ENCODE assay signal across 9 mouse cellular contexts in genomic region chr9:107545602-107546001, GRCm38 (mm10). TPM values are rescaled to one million over a fixed set of nuclear protein-coding genes. Genes with fewer than 3 reads are reported as not detected.
A peak's percentile ranks its signal among the peaks of the same experiment; 100 is the strongest.
DNase-seq lines count a peak whose midpoint lies in the region; ATAC-seq and TF ChIP-seq lines count a peak whose summit lies in the region.
"Had no signal": no experiment of that assay in that cellular context is flagged by ENCODE, and none has a peak within 500 bp of the region (broad histone marks: within the 10 kb centered on the region; RNA-seq: fewer than 3 reads in every experiment).

No protein-coding gene starts in this region.

- no peak overlapping the region for H3K4me2 ChIP-seq in forebrain, embryonic 14.5 days (ENCODE audit: low read length)
- no peak overlapping the region for H3K4me2 ChIP-seq in forebrain, embryonic 13.5 days
- H3K4me2 ChIP-seq: heart, embryonic 15.5 days had no signal

- H3K9ac ChIP-seq in forebrain, embryonic 14.5 days (ENCODE audit: low read length) = no peak overlapping the region
- H3K9ac ChIP-seq in forebrain, embryonic 13.5 days = no peak overlapping the region
- H3K9ac ChIP-seq: heart, embryonic 15.5 days had no signal

- no peak overlapping the region for H3K4me3 ChIP-seq in forebrain, embryonic 14.5 days (ENCODE audit: low read depth, low read length)
- H3K4me3 ChIP-seq in forebrain, embryonic 13.5 days = no peak overlapping the region
- no peak overlapping the region for H3K4me3 ChIP-seq in lung, adult 2 months (replicated peaks; ENCODE audit: extremely low read depth, low read depth, low read length)
- H3K4me3 ChIP-seq: heart, embryonic 15.5 days had no signal

- peaks cover 12% of the 10 kb centered on the region for H3K36me3 ChIP-seq in forebrain, embryonic 14.5 days (ENCODE audit: control insufficient read depth, insufficient read depth, low read length)
- peaks cover 21% of the 10 kb centered on the region for H3K36me3 ChIP-seq in forebrain, embryonic 13.5 days (ENCODE audit: poor library complexity, severe bottlenecking)

- peaks cover 4% of the 10 kb centered on the region; the same call in 1 of the 2 replicates for H3K27me3 ChIP-seq in forebrain, embryonic 14.5 days (replicated peaks; ENCODE audit: control insufficient read depth, insufficient read depth, low read length)
- H3K27me3 ChIP-seq in forebrain, embryonic 13.5 days = peaks cover 29% of the 10 kb centered on the region

- WGBS in forebrain, embryonic 14.5 days = 7% methylated on average over 3 of the region's 3 CpGs
- 5% methylated on average over 3 of the region's 3 CpGs for WGBS in forebrain, embryonic 13.5 days
- WGBS in lung, adult 2 months = 12% methylated on average over 3 of the region's 3 CpGs

- DNase-seq in forebrain, embryonic 14.5 days (ENCODE audit: low spot score) = peak; percentile 73
- DNase-seq in urinary bladder, postnatal 25 days (ENCODE audit: low spot score) = peak; percentile 75
- DNase-seq in urinary bladder, adult 18-20 months (ENCODE audit: low spot score in 2 of 2) = no peak
- peak; percentile 86 for DNase-seq in embryo, embryonic 10.5 days (ENCODE audit: low spot score)
- DNase-seq in kidney, postnatal 10 days = peak; percentile 86
- peak; percentile 72 for DNase-seq in lung, adult 2 months
- DNase-seq in spleen, postnatal 14 days (ENCODE audit: low spot score in 2 of 2) = peak; percentile 56 to 80

- TF ChIP-seq POLR2A in lung, adult 2 months (IDR thresholded peaks at IDR 0.05; ENCODE audit: borderline replicate concordance, extremely low read depth, low read depth, low read length) = no peak

- peaks cover 23% of the 10 kb centered on the region for H3K4me1 ChIP-seq in forebrain, embryonic 14.5 days (ENCODE audit: control insufficient read depth, insufficient read depth, low read length)
- peaks cover 47% of the 10 kb centered on the region for H3K4me1 ChIP-seq in forebrain, embryonic 13.5 days
- peaks cover 10% of the 10 kb centered on the region for H3K4me1 ChIP-seq in lung, adult 2 months (ENCODE audit: control insufficient read depth, insufficient read depth, low read length)

- H3K9me3 ChIP-seq in forebrain, embryonic 14.5 days (replicated peaks; ENCODE audit: control insufficient read depth, low read length) = no peaks in the 10 kb centered on the region
- no peaks in the 10 kb centered on the region for H3K9me3 ChIP-seq in forebrain, embryonic 13.5 days (replicated peaks)
- H3K9me3 ChIP-seq: heart, embryonic 15.5 days had no signal

- peak; percentile 87 for TF ChIP-seq CTCF in lung, adult 2 months (IDR thresholded peaks at IDR 0.05; ENCODE audit: insufficient read depth, low read length)

- ATAC-seq in forebrain, embryonic 14.5 days = no peak
- no peak for ATAC-seq in forebrain, embryonic 13.5 days

- no peak overlapping the region; the same call in 1 of the 2 replicates for H3K27ac ChIP-seq in forebrain, embryonic 14.5 days (ENCODE audit: low read depth, low read length)
- no peak overlapping the region for H3K27ac ChIP-seq in forebrain, embryonic 13.5 days
- H3K27ac ChIP-seq: heart, embryonic 15.5 days had no signal

RNA-seq across cellular contexts. Expression of gene Zmynd10, which starts 1.5 kb away (rescaled TPM):
- 4.3 and 4.6 TPM in 2 replicates for polyA plus RNA-seq in forebrain, embryonic 14.5 days (2014; fragmentation: Nextera tagmentation; extraction: Ambion mirVana)
- 2.0 and 4.0 TPM in 2 replicates for polyA plus RNA-seq in forebrain, embryonic 13.5 days (2015; fragmentation: Nextera tagmentation; extraction: Ambion mirVana)
- 12.8 and 13.2 TPM in 2 replicates for polyA plus RNA-seq in lung, adult 2 months (2012; rRNA removed)

RNA-seq across cellular contexts. Expression of gene Nprl2, which starts 3.6 kb away (rescaled TPM):
- 83.2 and 83.8 TPM in 2 replicates for polyA plus RNA-seq in forebrain, embryonic 14.5 days (2014; fragmentation: Nextera tagmentation; extraction: Ambion mirVana)
- polyA plus RNA-seq in forebrain, embryonic 13.5 days (2015; fragmentation: Nextera tagmentation; extraction: Ambion mirVana) = 59.0 and 61.9 TPM in 2 replicates
- 24.8 and 31.3 TPM in 2 replicates for polyA plus RNA-seq in lung, adult 2 months (2012; rRNA removed)

RNA-seq across cellular contexts. Expression of gene Cyb561d2, which starts 3.6 kb away (rescaled TPM):
- 33.1 and 38.0 TPM in 2 replicates for polyA plus RNA-seq in forebrain, embryonic 14.5 days (2014; fragmentation: Nextera tagmentation; extraction: Ambion mirVana)
- polyA plus RNA-seq in forebrain, embryonic 13.5 days (2015; fragmentation: Nextera tagmentation; extraction: Ambion mirVana) = 23.2 and 25.7 TPM in 2 replicates
- polyA plus RNA-seq in lung, adult 2 months (2012; rRNA removed) = 35.6 and 37.1 TPM in 2 replicates

RNA-seq across cellular contexts. Expression of gene Rassf1, which starts 5.8 kb away (rescaled TPM):
- 34.7 and 37.1 TPM in 2 replicates for polyA plus RNA-seq in forebrain, embryonic 14.5 days (2014; fragmentation: Nextera tagmentation; extraction: Ambion mirVana)
- 39.3 and 43.2 TPM in 2 replicates for polyA plus RNA-seq in forebrain, embryonic 13.5 days (2015; fragmentation: Nextera tagmentation; extraction: Ambion mirVana)
- polyA plus RNA-seq in lung, adult 2 months (2012; rRNA removed) = 43.7 and 45.5 TPM in 2 replicates

RNA-seq across cellular contexts. Expression of gene Tmem115, which starts 11.9 kb away (rescaled TPM):
- 44.4 and 53.4 TPM in 2 replicates for polyA plus RNA-seq in forebrain, embryonic 14.5 days (2014; fragmentation: Nextera tagmentation; extraction: Ambion mirVana)
- 36.9 TPM in 2 replicates for polyA plus RNA-seq in forebrain, embryonic 13.5 days (2015; fragmentation: Nextera tagmentation; extraction: Ambion mirVana)
- 57.6 and 59.4 TPM in 2 replicates for polyA plus RNA-seq in lung, adult 2 months (2012; rRNA removed)

Comparison
In these comparisons a context has a peak if more than half of its experiments do, and no peak if none do; other contexts are left out.
1. DNase-seq: peak in forebrain, embryonic 14.5 days (single experiment), urinary bladder, postnatal 25 days (single experiment), embryo, embryonic 10.5 days (single experiment), kidney, postnatal 10 days (single experiment), lung, adult 2 months (single experiment) and spleen, postnatal 14 days (2 of 2); none in urinary bladder, adult 18-20 months (0 of 2).